Mouse (Mus musculus) limb, embryonic 11.5 days (tissue): Measurements from ENCODE around the gene Acod1. TPM values are rescaled to one million over a fixed set of nuclear protein-coding genes. Genes with fewer than 3 reads are reported as not detected.

ENCODE experiments used
- ATAC-seq: fragments of 200-750 bp; cut with Nextera tagmentation; 2 replicates; pipeline ENCODE4 v1.8.0; 2017; ENCODE audit warnings: low read depth; ENCODE audit not compliant: insufficient number of reproducible peaks, low FRiP score, low TSS enrichment
- DNase-seq: peaks from one replicate; pipeline ENCODE4 v3.0.0-alpha.2; 2015; ENCODE audit warnings: low spot score
- H3K27ac ChIP-seq: fragments of 300-500 bp; sonication (generic); replicated peaks from 2 replicates; pipeline ENCODE4 v1.5.1; 2014; ENCODE audit warnings: low read depth, mild to moderate bottlenecking, low read length
- H3K27me3 ChIP-seq: fragments of 300-500 bp; sonication (generic); 2 replicates; pipeline ENCODE4 v1.6.1; 2014; ENCODE audit warnings: mild to moderate bottlenecking, low read length, mixed read lengths; ENCODE audit not compliant: control insufficient read depth, insufficient read depth
- H3K36me3 ChIP-seq: fragments of 300-500 bp; sonication (generic); 2 replicates; pipeline ENCODE4 v1.6.1; 2014; ENCODE audit warnings: mild to moderate bottlenecking, low read length, moderate library complexity, mixed read lengths; ENCODE audit not compliant: control insufficient read depth, insufficient read depth
- H3K4me1 ChIP-seq: fragments of 300-500 bp; sonication (generic); 2 replicates; pipeline ENCODE4 v1.6.1; 2014; ENCODE audit warnings: low read length, mixed read lengths; ENCODE audit not compliant: control insufficient read depth, insufficient read depth
- H3K4me2 ChIP-seq: fragments of 300-500 bp; sonication (generic); 2 replicates; pipeline ENCODE4 v1.6.1; 2014; ENCODE audit warnings: low read depth, mild to moderate bottlenecking, moderate library complexity; ENCODE audit not compliant: severe bottlenecking
- H3K4me3 ChIP-seq: fragments of 300-500 bp; sonication (generic); 2 replicates; pipeline ENCODE4 v1.5.1; 2014; ENCODE audit warnings: low read depth, low read length
- H3K9ac ChIP-seq: fragments of 300-500 bp; sonication (generic); 2 replicates; pipeline ENCODE4 v1.6.1; 2014; ENCODE audit warnings: mild to moderate bottlenecking, low read length
- H3K9me3 ChIP-seq: fragments of 300-500 bp; sonication (generic); 2 replicates; pipeline ENCODE4 v1.6.1; 2016; ENCODE audit warnings: low read length; ENCODE audit not compliant: control insufficient read depth
- WGBS: fragments of 180-500 bp; shearing (Covaris S2); extraction: QIAGEN DNeasy Blood & Tissue Kit; methylation state at CpG from one replicate; pipeline ENCODE4 v1.1.7; 2014; 5-methylcytosine and 5-hydroxymethylcytosine counted together
- polyA plus RNA-seq: library from polyadenylated mRNA; unstranded; fragments of >200 nt; fragmentation: Nextera tagmentation; extraction: Ambion mirVana; gene quantifications from 2 replicates; pipeline ENCODE4 v1.2.1, GENCODE M21; 2014

Gene Acod1
- polyA plus RNA-seq, 1 experiment from 2014 or later = not detected

DNA sequence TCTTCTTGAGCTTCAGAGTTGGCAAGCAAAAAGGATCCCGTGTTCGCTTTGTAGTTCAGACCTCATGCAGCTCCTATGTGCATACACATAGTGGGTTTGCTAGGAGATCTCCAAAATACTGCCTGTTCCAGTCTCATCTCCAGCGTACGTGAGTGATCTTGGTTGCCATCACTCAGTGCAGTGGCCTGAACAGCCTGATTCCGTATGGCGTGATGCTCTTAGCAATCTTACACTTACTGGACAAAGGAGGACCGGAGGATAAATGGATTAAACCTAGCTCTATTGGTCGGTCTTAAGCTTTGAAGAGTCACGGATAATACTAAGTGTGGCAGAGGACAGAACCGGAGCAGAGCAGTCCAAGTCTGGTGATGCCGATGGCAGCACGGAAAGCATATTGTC lies 22.7 kb downstream of the Acod1 start:
- no peak for DNase-seq
- no peak overlapping the region for H3K27ac ChIP-seq

DNA sequence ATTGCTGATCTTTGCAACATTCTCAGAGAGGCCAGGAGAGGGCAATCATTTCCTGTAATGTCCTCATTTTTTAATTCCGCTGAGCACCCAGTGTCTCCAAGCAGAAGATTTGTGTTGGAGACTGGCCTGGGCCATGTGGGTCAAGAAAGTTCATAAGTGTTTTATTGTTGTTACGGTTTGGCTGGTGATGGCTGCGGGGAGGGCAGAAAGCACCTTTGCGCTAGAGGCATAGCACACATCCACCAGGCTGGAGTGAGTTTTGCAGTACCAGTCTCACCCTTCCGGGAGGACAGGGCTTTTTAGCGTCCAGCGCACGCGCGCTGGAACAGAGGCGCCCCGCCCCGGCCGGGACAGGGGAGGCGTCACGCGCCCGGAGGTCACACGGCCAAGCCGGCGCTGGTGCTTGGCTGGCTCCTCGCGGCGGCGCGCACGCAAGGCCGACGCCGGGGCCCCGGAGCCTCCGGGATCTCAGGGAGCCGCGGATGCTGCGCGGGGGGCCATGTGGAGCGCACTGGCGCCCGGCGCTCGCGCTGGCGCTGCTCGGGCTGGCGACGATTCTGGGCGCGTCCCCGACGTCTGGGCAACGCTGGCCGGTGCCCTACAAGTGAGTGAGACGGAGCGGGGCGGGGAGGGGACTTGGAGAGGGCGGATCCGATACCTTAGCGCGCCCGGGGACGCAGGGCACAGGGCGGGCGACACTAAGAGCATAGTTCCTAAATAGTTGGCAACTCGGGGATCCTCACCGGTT lies 23.3 kb downstream of the Acod1 start, which contains the start of gene Cln5:
TSS of gene Cln5 (plus strand) at position 353 of the 748 bp plus-strand sequence.
- peak; percentile 93 for DNase-seq
- H3K4me3 ChIP-seq = peak within 1 kb of the TSS; percentile 72
- H3K27me3 ChIP-seq = no peaks in the 10 kb centered on the region
- H3K4me1 ChIP-seq = 0 out of 2 replicates have a peak, but pooled peaks cover 3% of the 10 kb centered on the region
- peak; percentile 98 for ATAC-seq
- peak within 1 kb of the TSS; percentile 72 for H3K9ac ChIP-seq
- under 1% methylated on average over 65 of the region's 65 CpGs for WGBS
- peak within 1 kb of the TSS; percentile 52; the same call in 1 of the 2 replicates for H3K27ac ChIP-seq
- no peaks in the 10 kb centered on the region for H3K9me3 ChIP-seq
- peaks cover 5% of the 10 kb centered on the region; the same call in 1 of the 2 replicates for H3K36me3 ChIP-seq
- peak within 1 kb of the TSS; percentile 88 for H3K4me2 ChIP-seq

More for the DNA sequence above, 22.7 kb downstream of the Acod1 start:
- Histone ChIP-seq H3K27me3 (no peaks in the 10 kb centered on the region), H3K9me3 (no peaks in the 10 kb centered on the region), H3K9ac (peak overlapping the region; percentile 72), H3K4me1 (0 out of 2 replicates have a peak, but pooled peaks cover 3% of the 10 kb centered on the region), H3K4me2 (peak overlapping the region; percentile 88), H3K4me3 (peak overlapping the region; percentile 72), H3K36me3 (peaks cover 5% of the 10 kb centered on the region; the same call in 1 of the 2 replicates)
- WGBS = 21% methylated on average over 12 of the region's 12 CpGs
- ATAC-seq = peak; percentile 45

DNA sequence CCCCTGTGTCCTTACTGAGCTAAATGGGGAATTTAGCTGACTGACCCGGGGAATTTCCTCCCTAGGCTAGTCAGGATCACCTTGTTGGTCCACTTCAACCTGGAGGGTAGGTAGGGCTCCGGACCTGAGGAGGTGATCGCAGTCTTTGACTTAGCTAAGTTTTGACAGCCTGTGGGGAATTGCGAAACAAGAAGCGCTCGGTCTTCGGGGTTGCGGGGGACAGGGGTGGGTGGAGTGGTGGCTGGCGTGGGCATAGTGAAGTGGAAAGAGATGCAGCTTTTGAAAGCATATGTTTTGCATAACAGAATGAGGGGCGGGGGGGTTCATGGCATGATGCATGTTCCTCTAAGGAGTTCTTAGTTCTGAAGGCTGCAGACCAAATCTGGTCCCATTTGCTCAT lies 24.0 kb downstream of the Acod1 start:
- Histone ChIP-seq H3K9ac (peak overlapping the region; percentile 72), H3K4me1 (0 out of 2 replicates have a peak, but pooled peaks cover 3% of the 10 kb centered on the region), H3K27ac (no peak overlapping the region), H3K27me3 (no peaks in the 10 kb centered on the region), H3K36me3 (peaks cover 5% of the 10 kb centered on the region; the same call in 1 of the 2 replicates), H3K4me2 (peak overlapping the region; percentile 88), H3K9me3 (no peaks in the 10 kb centered on the region), H3K4me3 (peak overlapping the region; percentile 72)
- DNase-seq (no peak), ATAC-seq (no peak)
- WGBS = 6% methylated on average over 10 of the region's 10 CpGs

DNA sequence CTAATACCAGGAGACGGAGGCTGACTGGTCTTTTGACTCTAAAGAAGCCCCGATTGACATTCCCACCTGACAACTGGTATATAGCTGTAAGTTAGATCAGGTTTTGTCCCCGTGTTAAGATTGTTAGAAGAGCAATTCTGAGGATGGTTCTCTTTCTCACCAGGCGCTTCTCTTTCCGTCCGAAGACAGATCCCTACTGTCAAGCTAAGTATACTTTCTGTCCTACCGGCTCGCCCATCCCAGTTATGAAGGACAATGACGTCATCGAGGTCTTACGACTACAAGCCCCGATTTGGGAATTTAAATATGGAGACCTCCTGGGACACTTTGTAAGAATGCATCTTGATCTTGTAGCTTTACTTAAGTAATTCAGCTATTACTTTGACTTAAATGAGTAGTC lies 24.7 kb downstream of the Acod1 start:
- ATAC-seq = no peak
- H3K9me3 ChIP-seq = no peaks in the 10 kb centered on the region
- H3K9ac ChIP-seq = no peak overlapping the region
- H3K36me3 ChIP-seq = peaks cover 5% of the 10 kb centered on the region; the same call in 1 of the 2 replicates
- WGBS = 91% methylated on average over 12 of the region's 12 CpGs
- no peak overlapping the region for H3K4me3 ChIP-seq
- H3K27ac ChIP-seq = no peak overlapping the region
- H3K4me1 ChIP-seq = 0 out of 2 replicates have a peak, but pooled peaks cover 3% of the 10 kb centered on the region
- no peak for DNase-seq
- H3K4me2 ChIP-seq = no peak overlapping the region
- H3K27me3 ChIP-seq = no peaks in the 10 kb centered on the region

DNA sequence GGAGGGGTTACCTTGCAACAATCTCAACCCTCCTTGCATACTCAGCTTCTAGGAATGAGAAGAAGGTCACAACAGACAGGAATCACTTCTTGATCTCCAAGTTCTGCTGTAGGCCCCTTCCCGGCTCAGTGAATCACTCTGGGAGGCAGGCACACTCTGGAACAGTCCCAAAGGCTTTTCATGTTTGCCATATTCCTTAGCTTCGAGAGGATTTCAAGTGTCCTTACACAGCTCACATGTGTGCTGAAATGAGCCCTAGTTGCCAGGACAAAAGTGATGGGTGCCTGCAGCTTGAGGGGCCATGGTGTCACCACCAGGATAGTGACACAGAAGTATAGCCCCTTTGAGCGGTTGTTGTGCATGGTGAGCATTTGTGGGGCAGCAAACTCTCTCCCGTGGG lies 26.0 kb downstream of the Acod1 start:
- no peak overlapping the region for H3K9ac ChIP-seq
- DNase-seq (no peak), ATAC-seq (no peak)
- no peak overlapping the region for H3K4me3 ChIP-seq
- no peaks in the 10 kb centered on the region for H3K27me3 ChIP-seq
- H3K9me3 ChIP-seq = no peaks in the 10 kb centered on the region
- 93% methylated on average over 4 of the region's 4 CpGs for WGBS
- 0 out of 2 replicates have a peak, but pooled peaks cover 3% of the 10 kb centered on the region for H3K4me1 ChIP-seq
- no peak overlapping the region for H3K27ac ChIP-seq
- peaks cover 5% of the 10 kb centered on the region; the same call in 1 of the 2 replicates for H3K36me3 ChIP-seq
- no peak overlapping the region for H3K4me2 ChIP-seq

DNA sequence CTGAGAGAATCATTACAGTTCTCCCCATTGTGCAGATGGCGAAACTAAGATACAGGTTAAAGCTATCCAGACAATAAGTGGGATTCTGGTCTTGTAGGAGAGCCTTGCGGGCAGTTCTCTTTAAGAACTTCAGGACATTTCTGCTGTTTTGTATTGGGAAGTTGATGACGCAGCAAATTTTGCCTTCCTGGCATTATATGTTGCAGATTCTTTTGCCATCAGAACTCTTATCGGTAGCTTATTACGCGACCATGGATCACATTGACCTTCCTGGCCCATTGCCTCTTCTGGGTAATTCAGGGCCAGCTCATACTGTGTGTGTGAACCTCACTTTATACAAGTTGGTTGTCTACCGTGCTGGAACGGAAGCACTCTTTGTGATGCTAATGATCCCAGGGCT lies 27.0 kb downstream of the Acod1 start:
- peaks cover 5% of the 10 kb centered on the region; the same call in 1 of the 2 replicates for H3K36me3 ChIP-seq
- WGBS = 94% methylated on average over 8 of the region's 8 CpGs
- DNase-seq (no peak), ATAC-seq (no peak)
- 0 out of 2 replicates have a peak, but pooled peaks cover 3% of the 10 kb centered on the region for H3K4me1 ChIP-seq
- H3K27ac ChIP-seq = no peak overlapping the region
- no peak overlapping the region for H3K4me2 ChIP-seq
- H3K27me3 ChIP-seq = no peaks in the 10 kb centered on the region
- H3K9me3 ChIP-seq = no peaks in the 10 kb centered on the region
- H3K9ac ChIP-seq = no peak overlapping the region
- H3K4me3 ChIP-seq = no peak overlapping the region

DNA sequence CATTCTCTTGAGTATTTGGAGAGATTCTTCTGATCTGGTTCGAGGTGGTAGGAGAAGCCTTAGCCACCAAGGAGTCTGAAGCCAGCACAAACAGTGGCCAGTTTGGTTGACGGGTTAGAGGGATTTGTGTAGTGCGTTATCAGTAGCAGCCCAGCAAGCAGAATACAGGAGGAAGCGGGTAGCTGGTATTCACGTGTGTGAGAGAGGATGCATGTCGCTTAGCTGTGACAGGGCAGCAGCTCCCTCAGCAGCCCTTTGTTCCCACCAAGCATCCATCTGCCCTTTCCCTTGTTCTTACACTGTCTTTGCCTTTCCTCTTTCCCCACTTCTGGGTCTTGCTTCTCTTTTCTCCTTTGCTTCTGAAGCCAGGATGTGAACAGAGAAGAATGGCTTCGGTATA lies 28.4 kb downstream of the Acod1 start:
- no peak overlapping the region for H3K4me2 ChIP-seq
- no peak overlapping the region for H3K4me3 ChIP-seq
- H3K9ac ChIP-seq = no peak overlapping the region
- ATAC-seq (no peak), DNase-seq (no peak)
- WGBS = 93% methylated on average over 7 of the region's 7 CpGs
- H3K27ac ChIP-seq = no peak overlapping the region
- peaks cover 5% of the 10 kb centered on the region; the same call in 1 of the 2 replicates for H3K36me3 ChIP-seq
- H3K9me3 ChIP-seq = no peaks in the 10 kb centered on the region
- H3K27me3 ChIP-seq = no peaks in the 10 kb centered on the region
- H3K4me1 ChIP-seq = no peaks in the 10 kb centered on the region

DNA sequence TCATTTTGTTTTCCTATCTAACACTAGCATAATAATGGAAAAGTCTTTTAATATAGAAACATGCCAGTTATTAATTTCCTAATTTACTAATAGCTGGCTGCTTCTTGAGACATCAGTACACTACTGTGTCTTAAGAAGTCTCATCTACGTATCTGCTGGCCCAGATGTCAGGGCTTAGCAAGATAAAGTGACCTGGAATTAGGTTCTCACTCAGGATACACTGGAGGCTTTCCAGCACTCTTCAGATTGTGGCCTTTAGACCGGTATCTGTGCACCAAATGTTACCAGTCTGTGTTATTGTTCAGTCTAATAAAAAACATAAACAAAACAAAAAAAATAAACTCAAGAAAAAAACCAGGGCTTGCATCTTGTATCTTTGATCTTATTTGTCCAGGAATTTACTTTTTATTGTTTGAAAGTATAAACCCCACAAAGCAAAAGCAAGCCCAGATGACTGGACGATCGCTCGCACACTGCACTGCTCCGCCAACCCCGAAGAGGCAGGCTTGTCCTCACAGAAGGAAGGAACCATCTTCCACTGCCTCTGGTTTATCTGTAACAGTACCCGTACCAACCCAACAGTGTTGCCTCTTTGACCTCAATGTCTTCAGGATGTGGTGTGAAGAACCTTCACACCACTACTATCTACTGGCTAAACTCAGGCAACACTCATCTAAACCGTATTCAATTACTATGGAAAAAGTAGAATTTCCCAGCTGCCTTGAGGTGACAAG lies 30.7 kb downstream of the Acod1 start:
- Histone ChIP-seq H3K9ac (no peak overlapping the region), H3K4me3 (no peak overlapping the region), H3K4me1 (no peaks in the 10 kb centered on the region), H3K27ac (no peak overlapping the region), H3K27me3 (no peaks in the 10 kb centered on the region), H3K36me3 (peaks cover 5% of the 10 kb centered on the region; the same call in 1 of the 2 replicates), H3K4me2 (no peak overlapping the region), H3K9me3 (no peaks in the 10 kb centered on the region)
- DNase-seq (no peak), ATAC-seq (no peak)
- 94% methylated on average over 9 of the region's 9 CpGs for WGBS
